Mouse (Mus musculus): Measurements from ENCODE around the gene Taar7d. TPM values are rescaled to one million over a fixed set of nuclear protein-coding genes. Genes with fewer than 3 reads are reported as not detected.

The Taar7d gene
- not detected in 2 replicates for polyA plus RNA-seq (2015; fragmentation: Nextera tagmentation; extraction: Ambion mirVana)

DNA sequence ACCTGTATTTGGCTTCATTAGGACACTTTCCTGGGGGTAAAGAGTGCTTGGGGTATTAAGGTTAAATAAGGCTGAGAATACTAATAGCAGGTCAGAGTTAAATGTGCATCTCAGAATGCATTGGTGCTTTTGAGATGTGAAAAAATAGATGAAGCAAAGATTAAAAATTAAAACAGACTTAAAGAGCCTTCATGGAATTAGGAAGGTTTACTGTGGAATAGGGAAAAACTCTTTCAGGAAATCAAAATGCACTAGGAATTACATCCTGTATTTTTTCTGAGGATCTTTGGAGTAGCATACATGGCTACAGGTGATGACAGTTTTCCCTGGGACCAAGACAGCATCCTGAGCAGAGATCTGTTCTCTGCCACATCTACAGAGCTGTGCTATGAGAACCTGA lies at the start of gene Taar7d:
Gene Taar7d (plus strand): TSS at position 301 of the 400 bp plus-strand sequence.
- Histone ChIP-seq H3K9ac (no peak within 1 kb of the TSS), H3K4me1 (replicated peaks) (no peaks in the 10 kb centered on the region), H3K4me2 (no peak within 1 kb of the TSS), H3K9me3 (replicated peaks) (no peaks in the 10 kb centered on the region), H3K27me3 (no peaks in the 10 kb centered on the region), H3K4me3 (replicated peaks) (no peak within 1 kb of the TSS), H3K27ac (no peak within 1 kb of the TSS), H3K36me3 (no peaks in the 10 kb centered on the region)
- no peak for ATAC-seq (ENCODE audit: low read depth)
- DNase-seq, result no peak

DNA sequence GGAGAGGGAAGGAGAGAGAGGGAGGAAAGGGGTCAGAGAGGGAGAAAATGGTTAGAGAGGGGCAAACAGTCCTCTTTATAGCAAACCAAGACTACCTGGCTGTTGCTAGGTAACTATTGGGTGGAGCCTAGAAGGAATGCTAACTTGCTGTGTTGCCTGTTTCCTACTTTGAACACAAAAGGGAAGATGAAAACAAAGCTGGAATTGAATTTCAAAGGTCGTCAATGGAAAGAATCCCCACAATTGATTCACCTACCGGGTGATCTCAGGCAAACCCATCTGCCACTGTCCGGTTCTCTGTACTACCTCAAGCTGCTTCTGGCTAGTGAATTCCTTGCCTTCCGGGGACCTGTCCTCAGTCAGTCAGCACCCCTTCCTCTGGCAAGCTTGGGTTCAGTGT lies 49.1 kb upstream of the Taar7d start:
- H3K4me2 ChIP-seq, result no peak overlapping the region
- H3K4me1 ChIP-seq (replicated peaks), result no peaks in the 10 kb centered on the region
- no peak overlapping the region for H3K9ac ChIP-seq
- H3K4me3 ChIP-seq (replicated peaks), result no peak overlapping the region
- no peaks in the 10 kb centered on the region for H3K9me3 ChIP-seq (replicated peaks)
- no peaks in the 10 kb centered on the region for H3K27me3 ChIP-seq
- H3K36me3 ChIP-seq, result no peaks in the 10 kb centered on the region
- DNase-seq (no peak), ATAC-seq (ENCODE audit: low read depth) (no peak)
- 54% methylated on average over 4 of the region's 4 CpGs for WGBS (ENCODE audit: insufficient replicate concordance)
- H3K27ac ChIP-seq, result no peak overlapping the region

DNA sequence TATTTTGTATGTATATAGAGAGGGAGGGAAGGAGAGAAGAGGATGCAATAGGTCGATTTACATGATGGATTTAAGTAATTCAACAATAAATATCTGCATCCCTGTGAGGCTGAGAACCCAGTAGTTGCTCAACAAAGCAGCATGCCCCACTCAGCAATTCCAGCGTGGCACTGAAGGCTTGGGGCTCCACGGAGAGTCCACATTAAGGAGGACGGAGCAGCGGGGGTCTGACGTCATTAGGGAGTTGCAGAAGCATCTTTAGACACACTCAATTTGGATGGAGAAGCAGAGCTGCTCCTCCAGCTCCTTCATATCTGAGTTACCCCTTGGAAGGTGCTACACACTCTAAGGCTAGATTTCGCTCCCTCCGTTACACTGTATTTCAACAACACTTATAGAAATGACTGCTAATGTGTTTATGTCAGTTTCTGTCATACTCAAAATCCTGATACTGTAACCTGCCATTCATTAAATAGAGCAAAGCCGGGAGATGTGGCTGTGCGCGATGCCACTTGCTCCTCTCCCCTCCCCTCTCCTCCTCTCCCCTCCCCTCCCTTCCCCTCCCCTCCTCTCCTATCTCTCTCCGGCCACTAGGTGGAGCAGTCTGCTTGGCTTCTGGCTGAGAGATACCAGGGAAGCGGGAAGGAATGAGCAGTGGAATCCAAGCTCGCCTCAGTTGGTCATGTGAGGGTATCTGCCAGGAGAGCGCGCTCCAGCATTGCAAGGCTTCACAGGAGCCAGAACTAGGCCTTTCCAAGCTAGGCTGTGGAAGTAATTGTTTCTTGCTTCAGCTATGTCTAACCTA lies 47.9 kb upstream of the Taar7d start:
- Histone ChIP-seq H3K9me3 (replicated peaks) (no peaks in the 10 kb centered on the region), H3K9ac (no peak overlapping the region), H3K4me2 (no peak overlapping the region), H3K36me3 (no peaks in the 10 kb centered on the region), H3K4me3 (replicated peaks) (no peak overlapping the region), H3K4me1 (replicated peaks) (no peaks in the 10 kb centered on the region), H3K27me3 (no peaks in the 10 kb centered on the region), H3K27ac (no peak overlapping the region)
- ATAC-seq (ENCODE audit: low read depth) (peak; percentile 63), DNase-seq (peak; percentile 36)
- WGBS (ENCODE audit: insufficient replicate concordance), result 36% methylated on average over 16 of the region's 16 CpGs

DNA sequence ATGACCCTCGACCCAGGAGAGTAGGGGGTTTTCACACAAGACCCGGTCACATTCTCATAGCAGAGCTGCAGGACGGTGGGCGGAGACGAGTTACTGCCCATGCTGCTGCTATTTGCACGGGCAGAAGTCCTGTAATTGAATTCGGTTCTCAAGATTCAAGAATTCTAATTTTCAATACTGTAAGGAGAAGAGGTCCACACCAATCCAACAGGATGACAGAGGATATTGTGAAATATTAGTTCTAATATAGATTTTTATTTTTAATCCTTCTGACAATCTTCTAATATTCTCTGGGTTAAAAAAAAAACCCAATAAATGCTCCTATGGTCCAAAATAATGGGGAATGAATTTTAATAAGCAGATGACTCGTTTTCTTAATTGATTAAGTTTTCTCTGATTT lies 41.5 kb upstream of the Taar7d start, which contains the start of gene Taar6:
Gene Taar6 (minus strand): TSS at position 101 of the 400 bp plus-strand sequence.
- H3K9ac ChIP-seq, result no peak within 1 kb of the TSS
- no peak for ATAC-seq (ENCODE audit: low read depth)
- H3K36me3 ChIP-seq, result no peaks in the 10 kb centered on the region
- H3K4me3 ChIP-seq (replicated peaks), result no peak within 1 kb of the TSS
- H3K27ac ChIP-seq, result no peak within 1 kb of the TSS
- H3K4me1 ChIP-seq (replicated peaks), result no peaks in the 10 kb centered on the region
- DNase-seq, result no peak
- 53% methylated on average over 8 of the region's 8 CpGs for WGBS (ENCODE audit: insufficient replicate concordance)
- no peaks in the 10 kb centered on the region for H3K9me3 ChIP-seq (replicated peaks)
- H3K4me2 ChIP-seq, result no peak within 1 kb of the TSS
- H3K27me3 ChIP-seq, result no peaks in the 10 kb centered on the region

DNA sequence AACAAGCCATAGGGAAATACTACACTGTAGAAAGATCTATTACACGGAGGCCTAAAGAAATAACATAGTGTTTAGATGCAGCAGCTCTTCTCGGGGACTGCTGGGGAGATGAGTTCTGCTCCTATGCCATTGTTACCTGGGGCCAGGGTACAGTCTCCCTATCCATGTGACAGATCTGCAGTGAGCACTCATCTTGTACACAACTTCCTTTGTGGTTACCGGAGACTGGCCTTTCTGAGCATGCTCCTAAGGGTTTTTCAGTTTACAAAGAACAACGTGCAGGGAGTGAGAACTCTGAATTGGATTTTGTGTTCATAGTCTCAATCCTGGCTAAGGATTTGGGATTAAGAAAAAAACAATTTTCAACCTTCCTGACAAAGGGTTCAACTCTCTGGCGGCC lies 40.6 kb upstream of the Taar7d start:
- no peaks in the 10 kb centered on the region for H3K4me1 ChIP-seq (replicated peaks)
- no peaks in the 10 kb centered on the region for H3K27me3 ChIP-seq
- H3K27ac ChIP-seq, result no peak overlapping the region
- DNase-seq, result no peak
- no peaks in the 10 kb centered on the region for H3K36me3 ChIP-seq
- H3K4me3 ChIP-seq (replicated peaks), result no peak overlapping the region
- H3K9ac ChIP-seq, result no peak overlapping the region
- H3K4me2 ChIP-seq, result no peak overlapping the region
- ATAC-seq (ENCODE audit: low read depth), result no peak
- H3K9me3 ChIP-seq (replicated peaks), result no peaks in the 10 kb centered on the region
- 36% methylated on average over 5 of the region's 5 CpGs for WGBS (ENCODE audit: insufficient replicate concordance)

DNA sequence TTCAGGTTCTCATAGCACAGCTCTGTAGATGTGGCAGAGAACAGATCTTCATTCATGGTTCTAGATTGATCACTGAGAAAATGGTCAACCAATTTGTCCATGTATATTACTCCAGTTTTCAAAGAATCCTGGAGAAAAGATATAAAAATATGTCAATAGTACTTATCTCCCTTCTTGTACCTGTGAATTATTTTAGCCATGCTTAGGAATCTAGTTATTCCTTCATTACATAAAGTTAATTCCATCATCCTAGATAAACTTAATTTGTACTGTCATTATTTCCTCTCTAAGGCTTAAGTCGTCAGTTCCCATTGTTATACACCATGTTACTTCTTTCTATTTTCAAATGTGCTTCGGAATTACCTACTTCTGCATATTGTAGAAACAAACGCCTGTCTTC lies 33.6 kb upstream of the Taar7d start, which contains the start of gene Taar7a:
Gene Taar7a (minus strand): TSS at position 101 of the 400 bp plus-strand sequence.
- DNase-seq, result no peak
- WGBS (ENCODE audit: insufficient replicate concordance), result 65% methylated on average over 3 of the region's 3 CpGs

DNA sequence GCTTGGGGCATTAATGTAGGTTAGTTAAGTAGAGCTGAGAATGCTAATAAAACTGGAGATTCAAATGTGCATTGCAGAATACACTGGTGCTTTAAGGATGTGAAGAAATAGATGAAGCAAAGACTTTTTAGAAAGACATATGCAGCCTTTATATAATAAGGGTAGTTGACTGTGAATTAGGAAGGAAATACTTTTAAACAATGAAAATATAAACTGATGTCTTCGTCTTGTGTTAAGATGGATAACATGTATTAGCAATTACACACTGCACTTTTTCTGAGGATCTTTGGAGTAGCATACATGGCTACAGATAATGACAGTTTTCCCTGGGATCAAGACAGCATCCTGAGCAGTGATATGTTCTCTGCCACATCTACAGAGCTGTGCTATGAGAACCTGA lies 27.4 kb upstream of the Taar7d start, which contains the start of gene Taar7b:
Gene Taar7b (plus strand): TSS at position 301 of the 400 bp plus-strand sequence.
- Histone ChIP-seq H3K4me2 (no peak within 1 kb of the TSS), H3K4me1 (replicated peaks) (no peaks in the 10 kb centered on the region), H3K27ac (no peak within 1 kb of the TSS), H3K27me3 (no peaks in the 10 kb centered on the region), H3K4me3 (replicated peaks) (no peak within 1 kb of the TSS), H3K36me3 (no peaks in the 10 kb centered on the region), H3K9me3 (replicated peaks) (no peaks in the 10 kb centered on the region), H3K9ac (no peak within 1 kb of the TSS)
- ATAC-seq (ENCODE audit: low read depth), result no peak
- 63% methylated on average over 1 of the region's 1 CpGs for WGBS (ENCODE audit: insufficient replicate concordance)
- DNase-seq, result no peak

More for the DNA sequence above, 33.6 kb upstream of the Taar7d start, which contains the start of gene Taar7a:
- H3K4me2 ChIP-seq, result no peak within 1 kb of the TSS
- no peak within 1 kb of the TSS for H3K9ac ChIP-seq
- no peak within 1 kb of the TSS for H3K27ac ChIP-seq
- no peak for ATAC-seq (ENCODE audit: low read depth)
- H3K9me3 ChIP-seq (replicated peaks), result no peaks in the 10 kb centered on the region
- H3K4me1 ChIP-seq (replicated peaks), result no peaks in the 10 kb centered on the region
- no peaks in the 10 kb centered on the region for H3K36me3 ChIP-seq
- H3K4me3 ChIP-seq (replicated peaks), result no peak within 1 kb of the TSS
- H3K27me3 ChIP-seq, result no peaks in the 10 kb centered on the region

DNA sequence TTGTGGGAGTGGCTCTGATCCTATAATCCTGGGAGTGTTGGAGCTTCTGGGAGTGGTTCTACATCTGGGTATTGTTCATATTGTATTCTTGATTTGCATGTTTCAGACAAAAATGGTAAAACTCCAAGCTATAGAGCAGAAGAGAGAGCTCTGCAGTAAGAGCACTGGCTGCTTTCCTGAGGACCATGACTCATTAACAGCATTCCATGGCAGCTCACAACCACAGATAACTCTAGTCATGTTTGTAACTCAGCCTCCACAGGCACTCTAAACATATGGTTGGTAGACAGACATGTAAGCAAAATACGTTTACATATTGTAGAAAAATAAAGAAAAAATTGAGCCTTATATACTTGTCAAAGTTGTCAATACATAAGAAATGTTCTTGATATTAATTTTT lies 20.6 kb upstream of the Taar7d start:
- 47% methylated on average over 1 of the region's 1 CpGs for WGBS (ENCODE audit: insufficient replicate concordance)
- Histone ChIP-seq H3K27ac (no peak overlapping the region), H3K27me3 (no peaks in the 10 kb centered on the region), H3K4me2 (no peak overlapping the region), H3K9ac (no peak overlapping the region), H3K9me3 (replicated peaks) (no peaks in the 10 kb centered on the region), H3K4me1 (replicated peaks) (peaks cover 30% of the 10 kb centered on the region), H3K4me3 (replicated peaks) (no peak overlapping the region), H3K36me3 (no peaks in the 10 kb centered on the region)
- ATAC-seq (ENCODE audit: low read depth), result 0 out of 2 replicates have a peak, but pooled peaks have one; percentile 40
- no peak for DNase-seq

DNA sequence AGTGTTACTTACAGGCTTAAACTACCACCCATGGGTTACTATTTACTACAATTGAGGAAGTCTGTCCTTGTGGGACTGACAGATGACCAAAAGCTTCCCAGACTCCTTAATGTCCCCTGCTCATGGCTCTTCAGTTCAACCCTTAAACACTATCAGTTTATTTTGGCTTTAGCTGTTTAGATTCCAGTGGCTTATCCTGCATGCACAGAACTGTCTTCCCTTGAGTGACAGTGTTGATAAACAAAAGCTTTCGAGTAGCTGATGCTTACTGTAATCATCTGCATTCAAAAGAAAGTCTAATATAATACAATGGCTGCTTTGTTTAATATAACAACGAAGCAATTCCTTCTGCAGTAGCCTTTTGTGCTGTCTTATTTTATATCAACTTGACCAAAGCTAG lies 20.0 kb upstream of the Taar7d start:
- DNase-seq (peak; percentile 36), ATAC-seq (ENCODE audit: low read depth) (peak; percentile 87)
- WGBS (ENCODE audit: insufficient replicate concordance), result 25% methylated on average over 2 of the region's 2 CpGs
- Histone ChIP-seq H3K36me3 (no peaks in the 10 kb centered on the region), H3K9ac (no peak overlapping the region), H3K27ac (peak overlapping the region; percentile 57; the same call in 1 of the 2 replicates), H3K4me2 (peak overlapping the region; percentile 19; the same call in 1 of the 2 replicates), H3K9me3 (replicated peaks) (no peaks in the 10 kb centered on the region), H3K4me3 (replicated peaks) (no peak overlapping the region), H3K4me1 (replicated peaks) (peaks cover 30% of the 10 kb centered on the region), H3K27me3 (no peaks in the 10 kb centered on the region)

DNA sequence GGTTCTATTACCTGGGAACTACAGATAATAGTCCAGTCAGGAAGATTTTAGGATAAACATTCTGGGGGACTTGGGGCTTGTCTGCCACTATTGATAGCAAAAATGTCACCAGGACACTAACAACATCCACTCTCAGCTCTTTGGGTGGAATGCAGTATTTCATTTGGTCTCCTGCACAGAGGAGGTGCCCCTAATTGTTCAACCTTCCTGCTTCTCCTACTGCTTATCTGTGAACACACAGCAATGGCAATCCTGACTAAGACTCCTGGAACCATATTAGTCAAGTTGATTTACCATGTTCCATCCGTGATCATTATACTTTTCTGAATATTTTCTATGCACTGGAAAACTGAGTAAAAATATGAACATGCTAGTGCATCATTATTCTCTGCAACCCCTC lies 18.9 kb upstream of the Taar7d start:
- Histone ChIP-seq H3K27ac (peak overlapping the region; percentile 57), H3K4me1 (replicated peaks) (peaks cover 30% of the 10 kb centered on the region), H3K27me3 (no peaks in the 10 kb centered on the region), H3K9ac (no peak overlapping the region), H3K4me2 (peak overlapping the region; percentile 12; the same call in 1 of the 2 replicates), H3K9me3 (replicated peaks) (no peaks in the 10 kb centered on the region), H3K36me3 (no peaks in the 10 kb centered on the region), H3K4me3 (replicated peaks) (no peak overlapping the region)
- ATAC-seq (ENCODE audit: low read depth), result peak; percentile 60
- DNase-seq, result no peak
- 35% methylated on average over 1 of the region's 1 CpGs for WGBS (ENCODE audit: insufficient replicate concordance)

DNA sequence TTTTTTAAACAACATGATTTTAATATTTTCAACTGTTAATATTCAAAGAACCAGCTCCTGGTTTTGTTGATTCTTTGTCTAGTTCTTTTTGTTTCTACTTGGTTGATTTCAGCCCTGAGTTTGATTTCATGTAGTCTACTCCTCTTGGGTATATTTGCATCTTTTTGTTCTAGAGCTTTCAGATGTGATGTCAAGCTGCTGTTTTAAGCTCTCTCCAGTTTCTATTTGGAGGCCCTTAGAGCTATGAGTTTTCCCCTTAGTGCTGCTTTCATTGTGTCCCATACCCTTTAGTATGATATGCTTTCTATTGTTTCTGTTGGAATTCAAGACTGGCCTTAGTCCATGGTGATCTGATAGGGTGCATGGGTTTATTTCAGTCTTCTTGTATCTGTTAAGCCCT lies 4.3 kb downstream of the Taar7d start:
- H3K27ac ChIP-seq, result no peak overlapping the region
- H3K9me3 ChIP-seq (replicated peaks), result no peaks in the 10 kb centered on the region
- no peak for DNase-seq
- H3K36me3 ChIP-seq, result no peaks in the 10 kb centered on the region
- ATAC-seq (ENCODE audit: low read depth), result no peak
- no peak overlapping the region for H3K9ac ChIP-seq
- no peaks in the 10 kb centered on the region for H3K4me1 ChIP-seq (replicated peaks)
- H3K4me3 ChIP-seq (replicated peaks), result no peak overlapping the region
- no peak overlapping the region for H3K4me2 ChIP-seq
- H3K27me3 ChIP-seq, result no peaks in the 10 kb centered on the region

DNA sequence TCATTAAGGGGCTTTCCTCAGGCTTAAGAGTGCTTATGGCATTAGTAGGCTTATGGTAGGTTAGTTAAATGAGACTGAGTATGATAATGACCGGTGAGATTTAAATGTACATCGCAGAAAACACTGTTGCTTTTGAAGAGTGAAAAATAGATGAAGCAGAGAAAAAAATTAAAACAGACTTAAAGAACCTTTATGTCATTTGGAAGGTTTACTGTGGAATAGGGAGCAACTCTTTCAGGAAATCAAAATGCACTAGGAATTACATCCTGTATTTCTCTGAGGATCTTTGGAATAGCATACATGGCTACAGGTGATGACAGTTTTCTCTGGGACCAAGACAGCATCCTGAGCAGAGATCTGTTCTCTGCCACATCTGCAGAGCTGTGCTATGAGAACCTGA lies 10.3 kb downstream of the Taar7d start, which contains the start of gene Taar7e:
Gene Taar7e (plus strand): TSS at position 301 of the 400 bp plus-strand sequence.
- H3K36me3 ChIP-seq, result no peaks in the 10 kb centered on the region
- H3K9me3 ChIP-seq (replicated peaks), result no peaks in the 10 kb centered on the region
- no peak within 1 kb of the TSS for H3K4me3 ChIP-seq (replicated peaks)
- no peak within 1 kb of the TSS for H3K27ac ChIP-seq
- no peak within 1 kb of the TSS for H3K9ac ChIP-seq
- H3K4me2 ChIP-seq, result no peak within 1 kb of the TSS
- DNase-seq (no peak), ATAC-seq (ENCODE audit: low read depth) (no peak)
- WGBS (ENCODE audit: insufficient replicate concordance), result 80% methylated on average over 2 of the region's 2 CpGs
- H3K27me3 ChIP-seq, result no peaks in the 10 kb centered on the region
- peaks cover 22% of the 10 kb centered on the region for H3K4me1 ChIP-seq (replicated peaks)

All from liver, embryonic 13.5 days (tissue).